Mouse (Mus musculus) adrenal gland, adult (tissue): ENCODE measurements at regions not wholly inside any gene's neighbourhood (a gene's known extent, or its start where the extent isn't known, plus 50 kb on each side); places are given as distances from the start of the nearest gene placed in this dataset.

Experiments
- DNase-seq, 2 experiments: peaks; one replicate each; pipeline ENCODE4 v3.0.0; 2022 to 2023; ENCODE audit warnings: low spot score in 1 of 2; ENCODE audit not compliant: inconsistent age in 2 of 2

GRCm38 (mm10) chr13:52079678-52080246, 233.3 kb downstream of the Gadd45g start:
- peak in 1 of 2 experiments; percentile 51 for DNase-seq

DNA sequence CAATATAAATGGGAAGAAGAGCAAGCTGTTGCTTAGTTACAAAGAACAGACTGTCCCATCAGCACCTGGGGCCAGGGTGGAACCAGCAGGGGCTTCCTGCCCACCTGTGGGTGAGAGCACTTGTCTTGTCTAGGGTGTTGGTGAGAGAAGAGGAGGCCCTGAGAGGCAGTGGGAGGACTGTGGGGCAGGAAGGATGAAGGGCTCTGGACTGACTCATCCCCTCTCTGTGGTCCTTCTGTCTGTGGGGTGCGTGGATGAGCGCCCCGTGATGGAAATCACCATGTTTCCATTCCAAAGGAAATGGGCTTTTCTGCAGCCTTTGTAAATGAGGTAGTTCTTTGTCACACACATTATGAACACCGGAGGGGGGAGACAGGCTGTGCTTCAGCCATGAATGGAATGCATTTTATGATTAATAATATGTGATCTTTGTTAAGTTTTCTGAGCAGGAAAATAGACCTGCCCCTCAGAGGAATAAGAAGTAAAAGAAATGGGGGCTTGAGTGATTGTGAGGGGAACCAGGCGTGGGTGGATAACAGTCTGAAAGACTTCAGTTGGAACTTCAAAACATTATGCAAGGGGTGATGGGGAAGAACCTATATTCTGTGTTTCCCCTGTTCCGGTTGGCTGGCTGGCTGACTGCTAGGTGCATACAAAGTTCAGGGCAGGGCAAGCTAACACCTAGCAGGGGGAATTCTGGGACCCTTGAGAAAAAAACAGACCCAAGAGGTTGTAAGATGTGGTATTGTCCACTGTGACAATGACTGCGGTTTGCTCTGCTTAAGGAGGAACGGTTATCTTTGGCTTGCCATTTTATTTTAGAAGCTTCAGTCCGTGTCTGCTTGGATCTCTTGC, 237.3 kb downstream of the Gadd45g start:
- no peak for DNase-seq

GRCm38 (mm10) chr13:52085110-52085509, 238.6 kb downstream of the Gadd45g start:
- DNase-seq, result no peak

DNA sequence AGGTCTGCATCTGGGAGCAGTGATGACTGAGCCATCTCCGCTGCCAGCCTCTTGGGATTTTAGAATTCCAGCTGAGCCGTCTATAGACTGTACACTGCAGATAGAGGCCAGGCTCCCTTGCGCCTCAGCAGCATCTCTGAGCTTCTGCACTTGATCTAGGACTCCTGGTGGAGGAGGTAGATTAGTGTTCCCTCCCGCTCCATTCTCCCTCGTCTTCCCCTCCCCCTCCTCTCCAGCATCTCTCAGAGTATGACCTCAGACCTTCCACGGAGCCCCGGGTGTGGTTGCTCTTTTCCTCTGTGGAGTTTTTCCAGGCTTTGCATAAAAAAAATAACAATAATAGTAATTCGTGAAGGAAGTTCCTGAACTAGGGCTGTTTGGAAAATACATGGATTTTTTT, 241.8 kb downstream of the Gadd45g start:
- no peak for DNase-seq

DNA sequence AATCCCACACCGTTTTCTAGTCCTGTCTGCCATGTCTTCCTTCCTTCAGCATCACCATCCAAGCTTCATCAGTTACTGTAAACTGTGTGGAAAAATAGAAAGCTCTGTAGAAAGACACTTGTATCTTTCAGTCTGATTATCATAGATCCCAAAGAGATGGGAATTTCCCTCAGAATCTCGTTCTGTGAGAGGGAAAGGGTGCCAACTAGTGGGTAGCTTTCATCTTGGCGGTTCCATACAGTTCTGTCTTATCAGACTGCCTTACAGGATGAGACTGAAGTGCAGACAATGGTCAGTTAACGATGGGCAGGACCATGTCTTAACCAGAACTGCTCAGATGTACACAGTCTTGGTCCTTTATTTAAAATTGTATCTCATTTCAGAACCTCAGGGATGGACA, 243.9 kb downstream of the Gadd45g start:
- no peak for DNase-seq

DNA sequence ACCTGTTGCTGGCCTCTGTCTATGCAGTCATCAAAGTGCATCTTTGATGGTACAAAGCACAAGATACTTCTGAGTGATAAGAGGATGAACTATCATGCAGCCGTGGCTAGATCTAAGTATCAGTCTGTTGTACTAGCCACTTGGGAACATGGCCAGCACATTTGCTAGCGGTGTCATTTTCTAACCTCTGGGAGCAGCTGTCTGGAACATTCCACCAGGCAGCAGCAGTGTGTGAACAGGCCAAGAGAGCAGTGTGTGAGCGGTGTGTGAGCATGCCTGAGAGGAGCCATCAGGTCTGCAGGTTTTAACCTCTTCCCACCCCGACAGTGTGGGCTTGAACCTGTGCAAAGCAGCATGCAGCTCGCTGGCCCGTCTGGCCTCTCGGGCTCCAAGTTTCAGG, 248.3 kb downstream of the Gadd45g start:
- DNase-seq, result no peak

GRCm38 (mm10) chr13:52096506-52096905, 250.0 kb downstream of the Gadd45g start:
- no peak for DNase-seq

DNA sequence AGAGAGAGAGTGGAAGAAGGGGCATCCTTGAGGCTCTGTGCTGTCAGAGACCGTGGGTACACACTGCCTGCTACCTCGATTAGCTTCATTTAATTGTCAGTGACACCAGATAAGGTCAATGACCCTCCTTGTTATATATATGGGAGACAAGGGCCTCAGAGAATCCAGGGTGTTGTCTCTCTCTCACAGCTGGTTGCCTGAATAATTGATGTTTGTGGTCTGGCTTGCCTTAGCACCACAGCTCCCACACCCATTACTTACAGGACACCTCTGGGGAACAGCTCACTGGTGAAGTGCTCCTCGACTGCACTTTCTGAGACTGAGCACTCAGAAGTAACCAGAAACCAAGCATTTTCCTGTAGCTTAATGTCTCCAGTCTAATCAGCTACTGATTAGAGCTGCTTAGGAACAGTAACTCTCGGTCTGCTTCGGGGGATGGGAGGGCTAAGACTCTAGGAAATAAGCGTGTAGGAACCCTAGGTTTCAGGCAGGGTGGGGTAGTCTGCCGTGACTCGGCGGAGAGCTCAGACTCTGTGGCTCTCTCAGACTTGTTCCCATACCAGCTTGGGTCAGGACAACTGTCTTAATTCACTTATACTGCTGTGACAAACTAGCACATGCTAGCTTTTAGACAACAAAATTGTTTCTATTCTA, 259.6 kb downstream of the Gadd45g start:
- no peak for DNase-seq

- DNase-seq, result no peak
Observed at GRCm38 (mm10) chr13:52108349-52108921, 262.0 kb downstream of the Gadd45g start.

GRCm38 (mm10) chr13:52109039-52109759, 262.7 kb downstream of the Gadd45g start:
- DNase-seq, result no peak

DNA sequence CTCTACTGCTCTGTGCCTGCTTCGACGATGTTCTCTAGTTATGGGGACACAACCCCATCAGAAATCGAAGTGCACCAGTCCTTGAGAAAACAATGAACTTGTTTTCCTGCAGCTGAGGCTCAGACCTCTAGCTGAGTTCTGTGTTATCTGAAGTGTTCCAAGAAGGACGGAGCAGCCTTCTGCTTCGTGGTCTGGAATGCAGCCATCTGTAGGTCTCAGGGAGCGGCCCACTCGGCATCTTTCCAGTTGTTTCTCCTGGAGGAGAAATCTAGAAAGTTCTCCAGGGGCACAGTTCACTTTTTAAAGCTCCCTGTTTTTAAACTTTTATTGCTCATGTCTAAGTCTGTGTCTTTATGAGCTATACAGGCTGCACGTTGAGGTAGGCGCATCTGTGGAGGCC, 264.3 kb downstream of the Gadd45g start:
- peak in 1 of 2 experiments; percentile 52 for DNase-seq

- DNase-seq, result no peak
Observed at GRCm38 (mm10) chr13:52113549-52113948, 267.1 kb downstream of the Gadd45g start.

DNA sequence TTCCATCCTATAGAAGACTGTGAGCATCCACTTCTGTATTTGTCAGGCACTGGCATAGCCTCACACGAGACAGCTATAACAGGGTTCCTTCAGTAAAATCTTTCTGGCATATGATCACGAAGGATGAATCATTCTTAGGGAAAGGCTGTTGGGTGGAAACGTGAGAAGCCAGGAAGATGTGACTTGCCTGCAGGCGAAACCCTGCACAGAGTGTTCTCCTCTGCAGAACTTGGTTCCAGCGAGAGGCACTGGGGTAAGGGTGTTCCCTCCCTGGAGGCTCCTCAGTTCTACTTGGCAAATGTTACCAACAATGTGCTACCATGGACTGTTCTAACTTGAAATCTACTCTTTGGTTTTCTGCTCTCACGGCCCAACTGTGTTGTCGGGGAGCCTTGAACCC, 268.0 kb downstream of the Gadd45g start:
- DNase-seq, result no peak

DNA sequence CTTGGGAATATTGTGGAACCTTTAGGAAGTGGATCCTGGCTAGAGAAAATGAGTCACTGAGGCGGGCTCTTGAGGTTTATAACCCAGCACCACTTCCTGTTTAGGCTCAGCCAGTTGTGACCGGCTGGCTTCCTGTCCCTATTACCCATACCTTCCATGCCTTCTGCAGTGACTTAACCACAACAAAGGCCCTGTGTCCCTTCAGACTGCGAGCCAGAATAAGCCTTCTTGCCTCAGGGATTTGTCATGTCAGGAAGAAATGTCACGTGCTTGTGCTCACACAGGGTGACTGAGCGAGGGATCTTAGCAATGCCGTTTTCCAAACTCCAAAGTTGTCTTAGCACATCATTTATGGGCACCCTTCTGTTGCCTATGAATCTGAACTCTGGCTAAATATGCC, 268.5 kb downstream of the Gadd45g start:
- no peak for DNase-seq

GRCm38 (mm10) chr13:52116241-52116640, 269.8 kb downstream of the Gadd45g start:
- DNase-seq, result no peak

DNA sequence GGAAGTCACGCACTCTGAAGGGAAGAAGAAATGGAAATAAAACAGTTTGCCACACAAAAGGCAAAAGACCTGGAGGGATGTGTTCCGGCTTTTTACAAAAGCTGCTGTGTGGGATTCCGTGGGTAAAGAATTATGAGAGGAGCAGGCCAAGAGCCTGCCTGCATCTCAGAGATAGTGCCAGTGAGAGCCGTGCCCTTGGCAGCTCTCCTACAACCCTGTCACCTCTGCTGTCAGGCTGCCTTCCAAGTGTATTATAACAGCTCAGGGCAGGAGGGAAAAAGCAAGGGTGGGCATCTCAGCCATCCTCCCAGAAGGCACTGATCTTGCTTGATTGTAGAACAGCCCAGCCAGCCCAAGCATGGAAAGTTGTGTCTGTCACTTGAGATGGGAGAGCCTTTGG, 270.3 kb downstream of the Gadd45g start:
- DNase-seq, result no peak

- no peak for DNase-seq
Observed at GRCm38 (mm10) chr13:52120795-52121194, 274.3 kb downstream of the Gadd45g start.

GRCm38 (mm10) chr13:52125037-52125436, 278.6 kb downstream of the Gadd45g start:
- DNase-seq, result peak in 1 of 2 experiments; percentile 63

DNA sequence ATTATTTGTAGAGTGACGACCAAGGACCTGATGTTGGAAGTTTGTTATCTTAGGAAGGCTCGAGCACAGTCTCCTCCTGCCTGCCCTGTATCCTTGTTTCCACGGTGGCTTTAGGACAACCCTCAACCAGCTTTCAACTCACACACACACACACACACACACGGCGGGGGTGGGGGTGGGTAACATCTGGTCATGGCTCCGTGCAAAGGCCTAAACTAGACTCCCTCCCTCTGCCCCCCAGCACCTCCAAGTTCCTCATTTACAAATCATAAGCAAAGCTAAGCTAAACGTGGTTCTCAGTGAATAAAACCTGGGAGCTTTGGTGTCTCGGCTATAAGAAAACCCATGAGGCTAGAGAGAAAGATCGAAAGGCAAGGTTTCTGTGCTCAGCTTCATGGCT, 281.3 kb downstream of the Gadd45g start:
- DNase-seq, result no peak

- peak; percentile 65 to 90 for DNase-seq
Observed at GRCm38 (mm10) chr13:52129466-52129865, 283.0 kb downstream of the Gadd45g start.

DNA sequence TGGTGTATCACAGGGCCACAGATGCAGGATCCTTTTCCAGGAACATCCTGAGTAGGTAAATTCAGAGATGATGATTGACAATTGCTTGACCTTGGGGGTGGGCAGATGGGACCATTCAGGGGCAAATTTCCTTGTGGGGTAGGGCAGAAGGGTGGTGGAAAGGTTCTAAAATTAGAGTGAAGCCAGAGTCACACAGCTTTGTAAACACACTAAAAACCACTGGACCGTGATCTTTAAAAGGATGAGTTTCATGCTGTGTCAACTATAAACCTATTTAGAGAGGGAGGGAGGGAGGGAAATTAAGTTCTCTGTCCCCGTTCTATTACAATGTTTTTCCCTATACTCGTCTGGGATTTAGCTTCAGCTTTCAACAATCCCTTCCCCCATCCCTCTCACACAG, 286.7 kb downstream of the Gadd45g start:
- no peak for DNase-seq
